Mouse (Mus musculus) forebrain, embryonic 15.5 days (tissue): ENCODE measurements around the gene Hnf1a. TPM values are rescaled to one million over a fixed set of nuclear protein-coding genes. Genes with fewer than 3 reads are reported as not detected.
"Not testable (repeated sequence)": the region's sequence is repeated elsewhere in the genome, so short reads cannot be mapped to it uniquely, and the experiment has no call there.

Experiments
- ATAC-seq: fragments of 200-750 bp; cut with Nextera tagmentation; replicated peaks from 2 replicates; pipeline ENCODE4 v1.8.0; 2017; ENCODE audit warnings: mild to moderate bottlenecking, moderate TSS enrichment, moderate library complexity
- H3K27ac ChIP-seq: fragments of 300-500 bp; sonication (generic); replicated peaks from 2 replicates; pipeline ENCODE4 v1.5.1; 2015; ENCODE audit warnings: mild to moderate bottlenecking, inconsistent platforms
- H3K27me3 ChIP-seq: fragments of 300-500 bp; sonication (generic); 2 replicates; pipeline ENCODE4 v1.6.1; 2015; ENCODE audit warnings: inconsistent platforms
- H3K36me3 ChIP-seq: fragments of 300-500 bp; sonication (generic); 2 replicates; pipeline ENCODE4 v1.6.1; 2015; ENCODE audit warnings: mild to moderate bottlenecking, inconsistent platforms
- H3K4me1 ChIP-seq: fragments of 300-500 bp; sonication (generic); 2 replicates; pipeline ENCODE4 v1.6.1; 2015; ENCODE audit warnings: inconsistent platforms
- H3K4me2 ChIP-seq: fragments of 300-500 bp; sonication (generic); replicated peaks from 2 replicates; pipeline ENCODE4 v1.6.1; 2015; ENCODE audit warnings: mild to moderate bottlenecking, inconsistent platforms
- H3K4me3 ChIP-seq: fragments of 300-500 bp; sonication (generic); 2 replicates; pipeline ENCODE4 v1.5.1; 2015; ENCODE audit warnings: mild to moderate bottlenecking, inconsistent platforms
- H3K9ac ChIP-seq: fragments of 300-500 bp; sonication (generic); replicated peaks from 2 replicates; pipeline ENCODE4 v1.6.1; 2015; ENCODE audit warnings: mild to moderate bottlenecking, inconsistent platforms
- H3K9me3 ChIP-seq: fragments of 300-500 bp; sonication (generic); 2 replicates; pipeline ENCODE4 v1.6.1; 2016; ENCODE audit warnings: inconsistent platforms
- WGBS: fragments of 180-500 bp; shearing (Covaris S2); methylation state at CpG from one replicate; pipeline ENCODE4 v1.1.7; 2015; ENCODE audit warnings: mixed read lengths; 5-methylcytosine and 5-hydroxymethylcytosine counted together
- polyA plus RNA-seq: library from polyadenylated mRNA; unstranded; fragments of >200 nt; fragmentation: Nextera tagmentation; extraction: Ambion mirVana; gene quantifications from 2 replicates; pipeline ENCODE4 v1.2.1, GENCODE M21; 2015

Gene Hnf1a
- polyA plus RNA-seq, 1 experiment from 2014 or later: not detected

- Histone ChIP-seq H3K9ac (no peak overlapping the region), H3K27ac (no peak overlapping the region), H3K4me1 (no peaks in the 10 kb centered on the region), H3K4me2 (no peak overlapping the region), H3K27me3 (no peaks in the 10 kb centered on the region), H3K36me3 (no peaks in the 10 kb centered on the region), H3K4me3 (no peak overlapping the region), H3K9me3 (no peaks in the 10 kb centered on the region)
- WGBS: 63% methylated on average over 5 of the region's 5 CpGs
- no peak for ATAC-seq
These were observed 39.3 kb downstream of the Hnf1a start for GRCm38 (mm10) chr5:114931626-114932025.

- ATAC-seq: no peak
- WGBS: 87% methylated on average over 9 of the region's 9 CpGs
- Histone ChIP-seq H3K27ac (no peak overlapping the region), H3K4me3 (no peak overlapping the region), H3K9ac (no peak overlapping the region), H3K4me1 (peaks cover 6% of the 10 kb centered on the region), H3K27me3 (no peaks in the 10 kb centered on the region), H3K36me3 (no peaks in the 10 kb centered on the region), H3K4me2 (no peak overlapping the region), H3K9me3 (no peaks in the 10 kb centered on the region)
These were observed 44.1 kb downstream of the Hnf1a start for GRCm38 (mm10) chr5:114926753-114927152.

GRCm38 (mm10) chr5:114926153-114926684, 44.7 kb downstream of the Hnf1a start:
- H3K36me3 ChIP-seq: no peaks in the 10 kb centered on the region
- H3K4me1 ChIP-seq: peaks cover 6% of the 10 kb centered on the region
- H3K27me3 ChIP-seq: no peaks in the 10 kb centered on the region
- no peak overlapping the region for H3K27ac ChIP-seq
- no peaks in the 10 kb centered on the region for H3K9me3 ChIP-seq
- no peak overlapping the region for H3K4me3 ChIP-seq
- ATAC-seq: no peak
- 77% methylated on average over 1 of the region's 1 CpGs for WGBS
- H3K4me2 ChIP-seq: no peak overlapping the region
- no peak overlapping the region for H3K9ac ChIP-seq

- H3K4me1 ChIP-seq: peaks cover 6% of the 10 kb centered on the region
- no peaks in the 10 kb centered on the region for H3K36me3 ChIP-seq
- no peaks in the 10 kb centered on the region for H3K9me3 ChIP-seq
- H3K4me3 ChIP-seq: no peak within 1 kb of the TSS
- WGBS: 37% methylated on average over 15 of the region's 15 CpGs
- H3K27me3 ChIP-seq: no peaks in the 10 kb centered on the region
- no peak within 1 kb of the TSS for H3K27ac ChIP-seq
- no peak for ATAC-seq
- H3K4me2 ChIP-seq: peak within 1 kb of the TSS; percentile 22; the same call in 1 of the 2 replicates
- no peak within 1 kb of the TSS for H3K9ac ChIP-seq
These were observed 47.9 kb downstream of the Hnf1a start, which contains the start of gene Oasl1 for GRCm38 (mm10) chr5:114922998-114923473. TSS of gene Oasl1 (plus strand) at chr5:114923240.

- ATAC-seq: no peak
- no peak overlapping the region for H3K4me2 ChIP-seq
- WGBS: 63% methylated on average over 10 of the region's 10 CpGs
These were observed 48.5 kb downstream of the Hnf1a start for GRCm38 (mm10) chr5:114922366-114922731.

GRCm38 (mm10) chr5:114921551-114922365, 49.1 kb downstream of the Hnf1a start:
- Histone ChIP-seq H3K27me3 (no peaks in the 10 kb centered on the region), H3K9ac (no peak overlapping the region), H3K4me2 (no peak overlapping the region), H3K4me3 (no peak overlapping the region), H3K36me3 (no peaks in the 10 kb centered on the region), H3K9me3 (no peaks in the 10 kb centered on the region), H3K4me1 (peaks cover 6% of the 10 kb centered on the region), H3K27ac (no peak overlapping the region)
- ATAC-seq: no peak
- WGBS: 74% methylated on average over 19 of the region's 19 CpGs

More at GRCm38 (mm10) chr5:114922366-114922731, 48.5 kb downstream of the Hnf1a start:
- no peaks in the 10 kb centered on the region for H3K36me3 ChIP-seq
- no peaks in the 10 kb centered on the region for H3K9me3 ChIP-seq
- peaks cover 6% of the 10 kb centered on the region for H3K4me1 ChIP-seq
- H3K4me3 ChIP-seq: no peak overlapping the region
- no peak overlapping the region for H3K27ac ChIP-seq
- no peaks in the 10 kb centered on the region for H3K27me3 ChIP-seq
- no peak overlapping the region for H3K9ac ChIP-seq

GRCm38 (mm10) chr5:114917357-114917756, 53.5 kb downstream of the Hnf1a start:
- H3K27ac ChIP-seq: not testable (repeated sequence)

GRCm38 (mm10) chr5:114916777-114917176, 54.1 kb downstream of the Hnf1a start:
- Histone ChIP-seq H3K9me3 (no peaks in the 10 kb centered on the region), H3K36me3 (no peaks in the 10 kb centered on the region), H3K4me2 (no peak overlapping the region), H3K4me3 (no peak overlapping the region), H3K27ac (no peak overlapping the region), H3K27me3 (no peaks in the 10 kb centered on the region), H3K9ac (no peak overlapping the region), H3K4me1 (no peaks in the 10 kb centered on the region)
- 88% methylated on average over 4 of the region's 4 CpGs for WGBS
- ATAC-seq: no peak

More at GRCm38 (mm10) chr5:114917357-114917756, 53.5 kb downstream of the Hnf1a start:
- ATAC-seq, H3K4me1 ChIP-seq, H3K9ac ChIP-seq, H3K36me3 ChIP-seq, H3K4me2 ChIP-seq, H3K27me3 ChIP-seq, H3K9me3 ChIP-seq, H3K4me3 ChIP-seq: not testable (repeated sequence)
- 91% methylated on average over 5 of the region's 5 CpGs for WGBS

GRCm38 (mm10) chr5:114915854-114916253, 55.0 kb downstream of the Hnf1a start:
- Histone ChIP-seq H3K4me1 (no peaks in the 10 kb centered on the region), H3K4me3 (no peak overlapping the region), H3K27me3 (no peaks in the 10 kb centered on the region), H3K36me3 (no peaks in the 10 kb centered on the region), H3K9ac (no peak overlapping the region), H3K4me2 (no peak overlapping the region), H3K9me3 (no peaks in the 10 kb centered on the region), H3K27ac (no peak overlapping the region)
- 75% methylated on average over 5 of the region's 5 CpGs for WGBS
- ATAC-seq: no peak

- Histone ChIP-seq H3K4me2 (no peak overlapping the region), H3K4me3 (no peak overlapping the region), H3K27ac (no peak overlapping the region), H3K9me3 (no peaks in the 10 kb centered on the region), H3K9ac (no peak overlapping the region), H3K4me1 (no peaks in the 10 kb centered on the region), H3K27me3 (no peaks in the 10 kb centered on the region), H3K36me3 (no peaks in the 10 kb centered on the region)
- WGBS: 83% methylated on average over 8 of the region's 8 CpGs
- no peak for ATAC-seq
These were observed 56.0 kb downstream of the Hnf1a start for GRCm38 (mm10) chr5:114914855-114915254.

GRCm38 (mm10) chr5:114913686-114914085, 57.2 kb downstream of the Hnf1a start:
- H3K27me3 ChIP-seq: no peaks in the 10 kb centered on the region
- no peak overlapping the region for H3K4me2 ChIP-seq
- H3K9me3 ChIP-seq: no peaks in the 10 kb centered on the region
- H3K36me3 ChIP-seq: no peaks in the 10 kb centered on the region
- no peak overlapping the region for H3K27ac ChIP-seq
- no peak overlapping the region for H3K9ac ChIP-seq
- no peaks in the 10 kb centered on the region for H3K4me1 ChIP-seq
- no peak for ATAC-seq
- no peak overlapping the region for H3K4me3 ChIP-seq
- WGBS: 76% methylated on average over 4 of the region's 4 CpGs

- H3K27me3 ChIP-seq: no peaks in the 10 kb centered on the region
- no peak for ATAC-seq
- H3K9me3 ChIP-seq: no peaks in the 10 kb centered on the region
- H3K4me2 ChIP-seq: no peak overlapping the region
- 51% methylated on average over 13 of the region's 13 CpGs for WGBS
- H3K27ac ChIP-seq: no peak overlapping the region
- no peaks in the 10 kb centered on the region for H3K4me1 ChIP-seq
- no peak overlapping the region for H3K9ac ChIP-seq
- H3K36me3 ChIP-seq: no peaks in the 10 kb centered on the region
- no peak overlapping the region for H3K4me3 ChIP-seq
These were observed 62.1 kb downstream of the Hnf1a start for GRCm38 (mm10) chr5:114908598-114909305.
